Mouse (Mus musculus) heart, embryonic 11.5 days (tissue): ENCODE measurements around the gene B4galnt1. TPM values are rescaled to one million over a fixed set of nuclear protein-coding genes. Genes with fewer than 3 reads are reported as not detected.

Source experiments
- ATAC-seq: fragments of 200-750 bp; cut with Nextera tagmentation; replicated peaks from 2 replicates; pipeline ENCODE4 v1.8.0; 2017; ENCODE audit warnings: moderate library complexity; ENCODE audit not compliant: insufficient number of reproducible peaks, low FRiP score, low TSS enrichment
- H3K27ac ChIP-seq: fragments of 300-500 bp; sonication (generic); 2 replicates; pipeline ENCODE4 v1.5.1; 2014; ENCODE audit warnings: mild to moderate bottlenecking, low read depth, low read length
- H3K27me3 ChIP-seq: fragments of 300-500 bp; sonication (generic); 2 replicates; pipeline ENCODE4 v1.6.1; 2014; ENCODE audit warnings: mild to moderate bottlenecking, low read length, mixed read lengths; ENCODE audit not compliant: control insufficient read depth, insufficient read depth
- H3K36me3 ChIP-seq: fragments of 300-500 bp; sonication (generic); 2 replicates; pipeline ENCODE4 v1.6.1; 2014; ENCODE audit warnings: mild to moderate bottlenecking, low read length, moderate library complexity, mixed read lengths; ENCODE audit not compliant: control insufficient read depth, insufficient read depth
- H3K4me1 ChIP-seq: fragments of 300-500 bp; sonication (generic); 2 replicates; pipeline ENCODE4 v1.6.1; 2014; ENCODE audit warnings: low read length; ENCODE audit not compliant: control insufficient read depth, insufficient read depth
- H3K4me2 ChIP-seq: fragments of 300-500 bp; sonication (generic); 2 replicates; pipeline ENCODE4 v1.6.1; 2014; ENCODE audit warnings: mild to moderate bottlenecking, moderate library complexity
- H3K4me3 ChIP-seq: fragments of 300-500 bp; sonication (generic); 2 replicates; pipeline ENCODE4 v1.5.1; 2014; ENCODE audit warnings: low read depth, low read length
- H3K9ac ChIP-seq: fragments of 300-500 bp; sonication (generic); 2 replicates; pipeline ENCODE4 v1.6.1; 2014; ENCODE audit warnings: mild to moderate bottlenecking, low read depth, low read length, moderate library complexity
- H3K9me3 ChIP-seq: fragments of 300-500 bp; sonication (generic); replicated peaks from 2 replicates; pipeline ENCODE4 v1.6.1; 2016; ENCODE audit warnings: low read length; ENCODE audit not compliant: control insufficient read depth
- WGBS: fragments of 180-500 bp; shearing (Covaris S2); extraction: QIAGEN DNeasy Blood & Tissue Kit; methylation state at CpG from one replicate; pipeline ENCODE4 v1.1.7; 2014; ENCODE audit not compliant: insufficient replicate concordance; 5-methylcytosine and 5-hydroxymethylcytosine counted together
- polyA plus RNA-seq: library from polyadenylated mRNA; unstranded; fragments of >200 nt; fragmentation: Nextera tagmentation; extraction: Ambion mirVana; gene quantifications from 2 replicates; pipeline ENCODE4 v1.2.1, GENCODE M21; 2014

B4galnt1 gene
- polyA plus RNA-seq, 1 experiment from 2014 or later, result 1.8 TPM

GRCm38 (mm10) chr10:127137896-127138295 lies 27.1 kb upstream of the B4galnt1 start:
- Histone ChIP-seq H3K27ac (no peak overlapping the region), H3K27me3 (no peaks in the 10 kb centered on the region), H3K4me2 (no peak overlapping the region), H3K4me3 (no peak overlapping the region), H3K36me3 (no peaks in the 10 kb centered on the region), H3K4me1 (no peaks in the 10 kb centered on the region), H3K9me3 (no peaks in the 10 kb centered on the region), H3K9ac (no peak overlapping the region)
- ATAC-seq, result no peak
- WGBS, result 79% methylated on average over 3 of the region's 3 CpGs

DNA sequence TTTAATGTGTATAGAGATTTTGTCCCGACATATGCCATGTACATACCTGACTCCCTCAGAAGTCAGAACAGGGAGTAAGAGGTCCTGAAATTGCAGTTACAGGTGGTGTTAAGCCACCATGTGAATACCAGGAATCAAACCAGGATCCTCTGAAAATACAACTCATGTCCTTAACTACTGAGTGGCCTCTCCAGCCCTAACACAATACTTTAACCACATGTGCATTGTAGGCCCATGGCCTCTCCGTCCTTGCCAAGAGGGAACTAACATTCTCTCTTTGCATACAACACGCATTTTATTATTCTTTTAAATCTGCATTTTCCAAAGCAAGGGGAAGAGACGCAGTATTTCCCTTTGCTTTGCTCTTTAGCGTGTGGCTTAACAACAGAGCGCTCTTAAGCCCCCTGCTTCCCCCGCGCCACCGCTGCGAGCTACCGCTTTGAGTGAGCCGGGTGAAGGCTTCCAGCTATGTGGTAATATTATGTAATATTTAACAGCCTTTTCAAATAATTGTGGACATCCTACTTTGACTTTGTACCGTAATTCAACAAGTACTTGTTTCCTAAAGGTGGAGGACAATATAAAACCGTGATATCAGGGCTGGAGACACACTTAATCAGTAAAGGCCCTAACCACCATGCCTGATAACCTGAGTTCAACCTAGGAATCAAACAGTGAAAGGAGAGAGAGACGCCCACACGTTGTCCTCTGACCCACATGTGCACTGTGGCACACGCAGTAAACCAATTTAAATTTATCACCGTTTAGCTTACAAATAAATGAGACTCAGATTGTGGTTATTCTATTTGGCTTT lies 26.5 kb upstream of the B4galnt1 start:
- Histone ChIP-seq H3K4me2 (no peak overlapping the region), H3K4me3 (no peak overlapping the region), H3K9ac (no peak overlapping the region), H3K36me3 (no peaks in the 10 kb centered on the region), H3K4me1 (no peaks in the 10 kb centered on the region), H3K27ac (no peak overlapping the region), H3K27me3 (no peaks in the 10 kb centered on the region), H3K9me3 (no peaks in the 10 kb centered on the region)
- no peak for ATAC-seq
- 85% methylated on average over 18 of the region's 18 CpGs for WGBS

DNA sequence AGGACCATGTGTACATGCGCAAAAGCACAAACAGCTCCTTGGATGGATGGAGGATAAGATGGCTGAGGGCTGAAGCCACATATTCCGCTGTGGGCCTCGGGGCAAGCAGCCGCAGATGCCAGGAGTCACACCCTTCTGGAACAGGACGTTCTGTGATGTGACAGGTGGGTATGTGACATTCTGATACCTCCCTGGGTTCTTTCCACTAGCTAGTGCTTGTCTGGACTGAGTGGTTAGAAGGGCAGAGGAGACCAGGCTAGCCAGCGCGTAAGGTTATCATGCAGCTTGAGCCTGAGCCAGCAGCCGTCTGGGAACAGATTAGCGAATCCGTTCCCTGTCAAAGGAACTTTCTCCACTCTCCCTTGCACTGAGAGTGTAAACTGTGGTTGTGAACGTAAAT lies 24.1 kb upstream of the B4galnt1 start:
- H3K27ac ChIP-seq, result no peak overlapping the region
- H3K4me3 ChIP-seq, result no peak overlapping the region
- H3K9me3 ChIP-seq, result no peaks in the 10 kb centered on the region
- no peak overlapping the region for H3K9ac ChIP-seq
- no peak overlapping the region for H3K4me2 ChIP-seq
- no peaks in the 10 kb centered on the region for H3K36me3 ChIP-seq
- WGBS, result 75% methylated on average over 11 of the region's 11 CpGs
- H3K4me1 ChIP-seq, result no peaks in the 10 kb centered on the region
- H3K27me3 ChIP-seq, result no peaks in the 10 kb centered on the region
- ATAC-seq, result no peak

DNA sequence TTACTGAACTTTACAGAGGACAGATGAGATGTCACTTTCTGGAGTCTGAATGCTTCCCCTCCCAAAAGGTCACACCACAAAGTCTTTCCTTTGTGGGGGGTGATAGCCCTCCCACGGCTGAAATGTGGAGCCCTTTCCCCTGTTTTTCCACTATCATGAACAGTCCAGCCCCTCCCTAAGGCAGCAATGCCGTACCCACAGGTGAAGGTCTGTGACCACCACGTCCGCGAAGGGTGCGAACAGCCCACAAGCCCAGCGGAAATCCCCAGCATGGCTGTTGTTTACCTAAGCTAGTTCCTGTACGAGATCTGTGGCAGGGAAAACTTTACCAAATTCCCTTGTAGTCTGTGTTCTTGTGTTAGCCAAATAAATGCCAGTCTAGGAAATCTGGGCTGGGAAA lies 23.5 kb upstream of the B4galnt1 start:
- H3K4me2 ChIP-seq, result no peak overlapping the region
- WGBS, result 70% methylated on average over 8 of the region's 8 CpGs
- no peaks in the 10 kb centered on the region for H3K36me3 ChIP-seq
- no peaks in the 10 kb centered on the region for H3K9me3 ChIP-seq
- no peak overlapping the region for H3K27ac ChIP-seq
- H3K9ac ChIP-seq, result no peak overlapping the region
- no peak overlapping the region for H3K4me3 ChIP-seq
- H3K27me3 ChIP-seq, result no peaks in the 10 kb centered on the region
- no peaks in the 10 kb centered on the region for H3K4me1 ChIP-seq
- ATAC-seq, result no peak

DNA sequence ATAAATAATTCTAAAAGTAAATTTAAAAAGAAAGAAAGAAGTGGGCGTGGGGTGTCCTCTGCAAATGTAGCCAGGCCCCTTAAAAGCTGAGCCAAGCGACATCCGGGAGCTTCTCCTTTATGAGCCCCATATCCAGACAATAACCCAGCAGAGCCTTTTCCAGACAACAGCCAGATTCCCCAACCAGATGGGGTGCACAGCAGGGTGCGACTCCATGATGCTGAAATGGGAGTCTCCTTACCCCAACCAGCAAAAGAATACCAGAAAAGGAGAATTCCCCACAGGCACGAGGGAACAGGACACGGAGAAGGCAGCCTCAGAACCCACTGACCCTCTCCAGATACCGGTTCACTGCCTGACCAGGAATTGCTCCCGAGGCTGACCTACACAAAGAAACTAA lies 21.8 kb upstream of the B4galnt1 start:
- Histone ChIP-seq H3K4me1 (no peaks in the 10 kb centered on the region), H3K9ac (no peak overlapping the region), H3K9me3 (no peaks in the 10 kb centered on the region), H3K4me2 (no peak overlapping the region), H3K4me3 (no peak overlapping the region), H3K27ac (no peak overlapping the region), H3K36me3 (no peaks in the 10 kb centered on the region), H3K27me3 (no peaks in the 10 kb centered on the region)
- no peak for ATAC-seq
- 75% methylated on average over 8 of the region's 8 CpGs for WGBS

GRCm38 (mm10) chr10:127144536-127144935 lies 20.5 kb upstream of the B4galnt1 start:
- Histone ChIP-seq H3K9ac (no peak overlapping the region), H3K27ac (no peak overlapping the region), H3K4me3 (no peak overlapping the region), H3K36me3 (no peaks in the 10 kb centered on the region), H3K9me3 (no peaks in the 10 kb centered on the region), H3K4me2 (no peak overlapping the region), H3K4me1 (no peaks in the 10 kb centered on the region), H3K27me3 (no peaks in the 10 kb centered on the region)
- 83% methylated on average over 7 of the region's 7 CpGs for WGBS
- no peak for ATAC-seq

DNA sequence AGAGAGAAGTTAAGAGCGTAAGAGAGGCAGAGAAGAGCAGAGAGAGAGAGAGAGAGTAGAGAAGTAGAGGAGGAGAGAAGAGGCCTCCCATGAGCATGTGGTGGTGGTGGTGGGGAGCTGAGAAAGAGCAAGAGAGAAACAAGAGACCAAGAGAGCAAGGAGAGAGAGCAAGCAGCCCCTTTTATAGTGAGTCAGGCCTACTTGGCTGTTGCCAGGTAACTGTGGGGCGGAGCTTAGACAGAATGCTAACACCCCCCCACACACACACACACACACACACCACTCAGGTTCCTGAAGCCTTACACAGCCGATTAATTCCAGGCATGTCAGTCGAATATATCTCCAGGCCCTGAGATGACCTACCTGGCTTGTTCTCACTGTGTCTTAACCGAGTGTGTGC lies 19.7 kb upstream of the B4galnt1 start:
- Histone ChIP-seq H3K4me1 (no peaks in the 10 kb centered on the region), H3K9me3 (no peaks in the 10 kb centered on the region), H3K4me2 (no peak overlapping the region), H3K27me3 (no peaks in the 10 kb centered on the region), H3K36me3 (no peaks in the 10 kb centered on the region), H3K27ac (no peak overlapping the region), H3K9ac (no peak overlapping the region), H3K4me3 (no peak overlapping the region)
- WGBS, result 82% methylated on average over 5 of the region's 5 CpGs
- no peak for ATAC-seq

- WGBS, result 75% methylated on average over 6 of the region's 6 CpGs
- Histone ChIP-seq H3K4me2 (no peak overlapping the region), H3K9ac (no peak overlapping the region), H3K36me3 (no peaks in the 10 kb centered on the region), H3K4me1 (no peaks in the 10 kb centered on the region), H3K27ac (no peak overlapping the region), H3K4me3 (no peak overlapping the region), H3K27me3 (no peaks in the 10 kb centered on the region), H3K9me3 (no peaks in the 10 kb centered on the region)
- ATAC-seq, result no peak
Measured at GRCm38 (mm10) chr10:127147135-127147534, 17.9 kb upstream of the B4galnt1 start.

- Histone ChIP-seq H3K27ac (no peak overlapping the region), H3K4me1 (no peaks in the 10 kb centered on the region), H3K4me3 (no peak overlapping the region), H3K36me3 (no peaks in the 10 kb centered on the region), H3K4me2 (no peak overlapping the region), H3K27me3 (no peaks in the 10 kb centered on the region), H3K9ac (no peak overlapping the region), H3K9me3 (no peaks in the 10 kb centered on the region)
- 78% methylated on average over 4 of the region's 4 CpGs for WGBS
- ATAC-seq, result no peak
Measured at GRCm38 (mm10) chr10:127150471-127150872, 14.6 kb upstream of the B4galnt1 start.
